ENCODE assay signal across 9 mouse cellular contexts in the genomic region with DNA sequence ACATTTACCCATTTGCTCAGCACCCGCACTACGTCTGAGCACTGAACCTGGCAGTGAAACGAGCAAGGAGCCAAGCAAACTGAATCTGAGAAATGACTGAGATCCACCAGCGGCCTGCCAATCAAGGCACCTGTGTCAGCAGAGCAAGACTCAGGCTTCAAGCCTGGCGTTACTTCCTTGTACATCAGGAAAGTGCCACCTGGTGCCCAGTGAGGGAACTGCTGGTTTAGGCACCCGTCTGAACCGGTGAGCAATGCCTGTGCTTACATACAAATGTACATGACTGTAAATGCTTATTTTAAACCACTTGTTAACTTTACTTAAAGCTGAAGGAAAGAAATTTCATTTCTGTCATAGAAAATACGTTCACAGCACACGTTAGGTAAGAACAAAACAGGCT. TPM values are rescaled to one million over a fixed set of nuclear protein-coding genes. Genes with fewer than 3 reads are reported as not detected.
DNase-seq lines count a peak whose midpoint lies in the region; ATAC-seq and TF ChIP-seq lines count a peak whose summit lies in the region.
"Had no signal": no experiment of that assay in that cellular context is flagged by ENCODE, and none has a peak within 500 bp of the region (broad histone marks: within the 10 kb centered on the region; RNA-seq: fewer than 3 reads in every experiment).

No protein-coding gene starts in this region.

- H3K9me3 ChIP-seq in MEL (replicated peaks; ENCODE audit: insufficient read depth, low read length): no peaks in the 10 kb centered on the region
- H3K9me3 ChIP-seq in heart, postnatal 0 days (replicated peaks; ENCODE audit: control insufficient read depth, low read length): no peaks in the 10 kb centered on the region
- H3K9me3 ChIP-seq: neural tube, embryonic 12.5 days had no signal

- no peak overlapping the region for H3K4me3 ChIP-seq in MEL (ENCODE audit: control insufficient read depth in 1 of 2, insufficient read depth in 1 of 2, low read depth in 2 of 2, low read length in 2 of 2)
- H3K4me3 ChIP-seq in bone marrow, adult 2 months (replicated peaks; ENCODE audit: control insufficient read depth, low read depth, low read length): no peak overlapping the region
- H3K4me3 ChIP-seq in heart, postnatal 0 days (ENCODE audit: low read depth, low read length): no peak overlapping the region
- H3K4me3 ChIP-seq: neural tube, embryonic 12.5 days had no signal

- peaks cover 16 to 22% of the 10 kb centered on the region in 2 experiments for H3K4me1 ChIP-seq in MEL (ENCODE audit: control insufficient read depth in 1 of 2, insufficient read depth in 2 of 2, low read length in 2 of 2)
- peaks cover 5% of the 10 kb centered on the region for H3K4me1 ChIP-seq in bone marrow, adult 2 months (ENCODE audit: control insufficient read depth, insufficient read depth, low read length)
- 0 out of 2 replicates have a peak, but pooled peaks cover 11% of the 10 kb centered on the region for H3K4me1 ChIP-seq in heart, postnatal 0 days (ENCODE audit: control insufficient read depth, insufficient read depth)
- H3K4me1 ChIP-seq: neural tube, embryonic 12.5 days had no signal

- H3K4me2 ChIP-seq in heart, postnatal 0 days (ENCODE audit: low read depth, low read length): no peak overlapping the region
- H3K4me2 ChIP-seq: neural tube, embryonic 12.5 days had no signal

- H3K79me2 ChIP-seq in MEL (ENCODE audit: control insufficient read depth, insufficient read depth, low read length, poor library complexity): no peaks in the 10 kb centered on the region

- H3K9ac ChIP-seq in MEL (ENCODE audit: control insufficient read depth, low read depth, low read length, poor library complexity, severe bottlenecking): no peak overlapping the region
- no peak overlapping the region for H3K9ac ChIP-seq in heart, postnatal 0 days (replicated peaks; ENCODE audit: low read depth, low read length)
- H3K9ac ChIP-seq: neural tube, embryonic 12.5 days had no signal

- WGBS in bone marrow, adult 2 months: 36% methylated on average over 9 of the region's 9 CpGs
- 36% methylated on average over 9 of the region's 9 CpGs for WGBS in heart, postnatal 0 days

- peak; percentile 97 for DNase-seq in MEL (ENCODE audit: low read depth, low spot score)
- peak; percentile 60 for DNase-seq in heart, postnatal 0 days (ENCODE audit: low spot score)
- peak; percentile 74 for DNase-seq in layer of hippocampus, adult 9-10 months (ENCODE audit: low spot score)
- DNase-seq in lung, postnatal 36 days: peak; percentile 96
- peak; percentile 54 to 61 for DNase-seq in right cerebral cortex, postnatal 36 days (ENCODE audit: low spot score in 2 of 2)
- DNase-seq in urinary bladder, postnatal 36 days (ENCODE audit: low spot score in 2 of 2): peak; percentile 86 to 87

- TF ChIP-seq CTCF in MEL (IDR thresholded peaks at IDR 0.05 in 2 of 3, conservative IDR thresholded peaks at IDR 0.05 in 1 of 3; ENCODE audit: control insufficient read depth in 1 of 3, insufficient read depth in 1 of 3, low read depth in 2 of 3, low read length in 3 of 3, poor library complexity in 1 of 3, severe bottlenecking in 1 of 3): peak; percentile 76 to 95 (median 90)
- peak; percentile 90 for TF ChIP-seq CTCF in bone marrow, adult 2 months (IDR thresholded peaks at IDR 0.05; ENCODE audit: control insufficient read depth, insufficient read depth, low read length)
- peak; percentile 83 for TF ChIP-seq CTCF in heart, postnatal 0 days (IDR thresholded peaks at IDR 0.05; ENCODE audit: low read depth)

- TF ChIP-seq RAD21 in MEL (IDR thresholded peaks at IDR 0.05; ENCODE audit: low read depth, low read length): peak; percentile 62

- TF ChIP-seq POLR2A in MEL (IDR thresholded peaks at IDR 0.05; ENCODE audit: control insufficient read depth in 1 of 2, insufficient read depth in 1 of 2, low read depth in 1 of 2, low read length in 2 of 2, poor library complexity in 1 of 2): no peak
- TF ChIP-seq POLR2A in bone marrow, adult 2 months (IDR thresholded peaks at IDR 0.05; ENCODE audit: borderline replicate concordance, control insufficient read depth, low read depth, low read length): no peak

- no peaks in the 10 kb centered on the region for H3K27me3 ChIP-seq in MEL (ENCODE audit: control insufficient read depth in 1 of 2, insufficient read depth in 2 of 2, low read length in 2 of 2)
- H3K27me3 ChIP-seq in heart, postnatal 0 days (ENCODE audit: control insufficient read depth, insufficient read depth, low read length): no peaks in the 10 kb centered on the region
- H3K27me3 ChIP-seq: neural tube, embryonic 12.5 days had no signal

- peak; percentile 90 for ATAC-seq in erythroid progenitor cell, adult 5-6 weeks (replicated peaks; ENCODE audit: low FRiP score, poor library complexity, severe bottlenecking)
- ATAC-seq in heart, postnatal 0 days (ENCODE audit: insufficient read depth, low read depth): peak; percentile 55

- H3K27ac ChIP-seq in MEL (ENCODE audit: control insufficient read depth, low read depth, low read length): no peak overlapping the region
- no peak overlapping the region for H3K27ac ChIP-seq in bone marrow, adult 2 months (ENCODE audit: control insufficient read depth, insufficient read depth, low read depth, low read length, poor library complexity)
- H3K27ac ChIP-seq in heart, postnatal 0 days (ENCODE audit: low read depth): no peak overlapping the region
- H3K27ac ChIP-seq: neural tube, embryonic 12.5 days had no signal

- 0 out of 4 replicates have a peak, but pooled peaks of 1 of the 2 experiments have one; percentile 10 for TF ChIP-seq EP300 in MEL (IDR thresholded peaks at IDR 0.05; ENCODE audit: low read depth in 1 of 2, low read length in 2 of 2)
- TF ChIP-seq EP300 in heart, postnatal 0 days (IDR thresholded peaks at IDR 0.05; ENCODE audit: low read depth): no peak

- H3K36me3 ChIP-seq in MEL (ENCODE audit: control insufficient read depth in 1 of 2, insufficient read depth in 2 of 2, low read length in 2 of 2): peaks cover 0 to 14% of the 10 kb centered on the region in 2 experiments; a peak in 2 of 4 replicates
- no peaks in the 10 kb centered on the region for H3K36me3 ChIP-seq in heart, postnatal 0 days (replicated peaks; ENCODE audit: control insufficient read depth, insufficient read depth, low read length)
- H3K36me3 ChIP-seq: neural tube, embryonic 12.5 days had no signal

TF ChIP-seq in MEL, 35 proteins besides CTCF, POLR2A, EP300 and RAD21:
- TF ChIP-seq POLR2AphosphoS2 (IDR thresholded peaks at IDR 0.05; ENCODE audit: low read length) (no peak), ZC3H11A (IDR thresholded peaks at IDR 0.05; ENCODE audit: low read depth, low read length) (peak; percentile 69), MYC (IDR thresholded peaks at IDR 0.05; ENCODE audit: low read depth, low read length) (peak; percentile 63; the same call in 1 of the 2 replicates), ELF1 (IDR thresholded peaks at IDR 0.05; ENCODE audit: low read depth, low read length) (peak; percentile 90), ETS1 (IDR thresholded peaks at IDR 0.05; ENCODE audit: low read depth, low read length) (no peak), TCF12 (IDR thresholded peaks at IDR 0.05; ENCODE audit: low read depth, low read length) (0 out of 2 replicates have a peak, but pooled peaks have one; percentile 29), BHLHE40 (IDR thresholded peaks at IDR 0.05; ENCODE audit: borderline replicate concordance, low read depth, low read length) (peak; percentile 13; the same call in 1 of the 2 replicates), ZMIZ1 (IDR thresholded peaks at IDR 0.05; ENCODE audit: low read depth, low read length) (no peak), POLR2AphosphoS5 (IDR thresholded peaks at IDR 0.05; ENCODE audit: borderline replicate concordance, low read depth, low read length) (no peak), MXI1 (IDR thresholded peaks at IDR 0.05; ENCODE audit: low read depth, low read length) (no peak), MYB (IDR thresholded peaks at IDR 0.05; ENCODE audit: low read depth, low read length) (no peak), KAT2A (conservative IDR thresholded peaks at IDR 0.05; ENCODE audit: low read depth, low read length) (no peak), SIN3A (IDR thresholded peaks at IDR 0.05; ENCODE audit: low read length) (peak; percentile 53), HCFC1 (IDR thresholded peaks at IDR 0.05; ENCODE audit: low read depth, low read length) (peak; percentile 44; the same call in 1 of the 2 replicates), JUND (IDR thresholded peaks at IDR 0.05; ENCODE audit: low read depth, low read length) (no peak), SMC3 (IDR thresholded peaks at IDR 0.05; ENCODE audit: low read depth, low read length) (peak; percentile 94), E2F4 (IDR thresholded peaks at IDR 0.05; ENCODE audit: borderline replicate concordance, low read depth, low read length) (no peak), ZKSCAN1 (IDR thresholded peaks at IDR 0.05; ENCODE audit: low read depth, low read length) (peak; percentile 28; the same call in 1 of the 2 replicates)

RNA-seq across cellular contexts. Expression of a gene that starts 32.9 kb away (rescaled TPM):
- total RNA-seq in MEL (2012; rRNA removed): 0.08 TPM in 1 of 2 replicates, not detected in the other
- under 1 TPM in 1 of 2 experiments, not detected in 1; 0.07 TPM for polyA plus RNA-seq in MEL (2012; ENCODE audit: insufficient read depth in 1 of 2, insufficient read length in 2 of 2, low read depth in 1 of 2, low replicate concordance in 2 of 2, missing spikeins in 1 of 2)
- not detected in 2 replicates for polyA plus RNA-seq in bone marrow, adult 2 months (2011; ENCODE audit: insufficient read depth, insufficient read length, low replicate concordance, missing spikeins)
- not detected in 2 replicates for total RNA-seq in erythroid progenitor cell, adult 5-6 weeks (2015; ENCODE audit: low replicate concordance)
- 0.83 TPM in 1 of 2 replicates, not detected in the other for total RNA-seq in erythroid progenitor cell, adult 5-6 weeks (2017; ENCODE audit: low replicate concordance)
- 2.7 TPM in 1 of 2 replicates, not detected in the other for total RNA-seq in heart, postnatal 0 days (2014; rRNA removed; ENCODE audit: low replicate concordance)
- polyA plus RNA-seq in heart, postnatal 0 days (2015; fragmentation: Nextera tagmentation; extraction: Ambion mirVana): 0.04 and 1.0 TPM in 2 replicates

RNA-seq across cellular contexts. Expression of a gene that starts 44.7 kb away (rescaled TPM):
- total RNA-seq in MEL (2012; rRNA removed): 4.6 and 7.5 TPM in 2 replicates
- 10 to 100 TPM in 1 of 2 experiments, not detected in 1; 10.9 TPM for polyA plus RNA-seq in MEL (2012; ENCODE audit: insufficient read depth in 1 of 2, insufficient read length in 2 of 2, low read depth in 1 of 2, low replicate concordance in 2 of 2, missing spikeins in 1 of 2)
- polyA plus RNA-seq in bone marrow, adult 2 months (2011; ENCODE audit: insufficient read depth, insufficient read length, low replicate concordance, missing spikeins): 14.2 and 14.5 TPM in 2 replicates
- 5.8 and 11.7 TPM in 2 replicates for total RNA-seq in erythroid progenitor cell, adult 5-6 weeks (2015; ENCODE audit: low replicate concordance)
- total RNA-seq in erythroid progenitor cell, adult 5-6 weeks (2017; ENCODE audit: low replicate concordance): 9.2 and 9.8 TPM in 2 replicates
- total RNA-seq in heart, postnatal 0 days (2014; rRNA removed; ENCODE audit: low replicate concordance): 10.8 and 11.4 TPM in 2 replicates
- polyA plus RNA-seq in heart, postnatal 0 days (2015; fragmentation: Nextera tagmentation; extraction: Ambion mirVana): 2.2 and 3.5 TPM in 2 replicates
